Mouse (Mus musculus) limb, embryonic 12.5 days (tissue): ENCODE data around the gene Tmem39a. TPM values are rescaled to one million over a fixed set of nuclear protein-coding genes. Genes with fewer than 3 reads are reported as not detected.

Source experiments
- ATAC-seq: fragments of 200-750 bp; cut with Nextera tagmentation; 2 replicates; pipeline ENCODE4 v1.8.0; 2017; ENCODE audit warnings: low read depth, moderate TSS enrichment; ENCODE audit not compliant: insufficient number of reproducible peaks, insufficient read depth, low FRiP score, low TSS enrichment
- H3K27ac ChIP-seq: fragments of 300-500 bp; sonication (generic); 2 replicates; pipeline ENCODE4 v1.5.1; 2016; ENCODE audit warnings: mild to moderate bottlenecking, moderate library complexity
- H3K27me3 ChIP-seq: fragments of 300-500 bp; sonication (generic); 2 replicates; pipeline ENCODE4 v1.6.1; 2016; ENCODE audit warnings: mild to moderate bottlenecking, moderate library complexity
- H3K36me3 ChIP-seq: fragments of 300-500 bp; sonication (generic); 2 replicates; pipeline ENCODE4 v1.6.1; 2016; ENCODE audit warnings: mild to moderate bottlenecking, moderate library complexity
- H3K4me1 ChIP-seq: fragments of 300-500 bp; sonication (generic); replicated peaks from 2 replicates; pipeline ENCODE4 v1.6.1; 2016
- H3K4me2 ChIP-seq: fragments of 300-500 bp; sonication (generic); 2 replicates; pipeline ENCODE4 v1.6.1; 2016; ENCODE audit warnings: mild to moderate bottlenecking, moderate library complexity
- H3K4me3 ChIP-seq: fragments of 300-500 bp; sonication (generic); replicated peaks from 2 replicates; pipeline ENCODE4 v1.5.1; 2016; ENCODE audit warnings: mild to moderate bottlenecking
- H3K9ac ChIP-seq: fragments of 300-500 bp; sonication (generic); replicated peaks from 2 replicates; pipeline ENCODE4 v1.6.1; 2016; ENCODE audit warnings: mild to moderate bottlenecking, moderate library complexity
- H3K9me3 ChIP-seq: fragments of 300-500 bp; sonication (generic); 2 replicates; pipeline ENCODE4 v1.6.1; 2016; ENCODE audit warnings: mild to moderate bottlenecking, moderate library complexity
- WGBS: fragments of 180-500 bp; shearing (Covaris S2); methylation state at CpG from one replicate; pipeline ENCODE4 v1.1.7; 2016; 5-methylcytosine and 5-hydroxymethylcytosine counted together
- polyA plus RNA-seq: library from polyadenylated mRNA; unstranded; fragments of >200 nt; fragmentation: Nextera tagmentation; extraction: Ambion mirVana; gene quantifications from 2 replicates; pipeline ENCODE4 v1.2.1, GENCODE M21; 2016

The Tmem39a gene
- polyA plus RNA-seq, 1 experiment from 2014 or later = 105 TPM

DNA sequence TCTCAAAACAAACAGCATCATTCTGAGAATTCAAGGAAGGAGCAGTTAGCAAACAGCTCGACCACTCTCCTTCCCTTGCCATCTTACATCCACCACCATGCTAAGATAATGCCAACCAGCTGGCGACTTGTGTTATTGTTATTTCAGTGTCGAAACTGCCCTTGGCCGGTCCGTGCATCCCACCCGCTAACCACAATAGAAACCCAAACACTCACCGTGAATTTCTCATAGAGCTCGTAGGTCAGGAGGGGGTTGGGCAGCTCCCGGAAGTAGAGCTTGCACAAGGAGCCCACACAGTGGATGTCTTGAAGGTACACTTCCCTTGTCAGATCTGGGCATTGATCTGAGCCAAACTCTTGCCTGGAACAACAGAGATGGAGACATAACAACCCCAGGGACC is 78.2 kb downstream of the Tmem39a start:
- H3K9ac ChIP-seq = no peak overlapping the region
- no peak overlapping the region for H3K27ac ChIP-seq
- no peak overlapping the region for H3K4me3 ChIP-seq
- no peaks in the 10 kb centered on the region for H3K9me3 ChIP-seq
- 77% methylated on average over 9 of the region's 9 CpGs for WGBS
- H3K4me1 ChIP-seq = no peaks in the 10 kb centered on the region
- no peaks in the 10 kb centered on the region for H3K27me3 ChIP-seq
- no peaks in the 10 kb centered on the region for H3K36me3 ChIP-seq
- no peak for ATAC-seq
- no peak overlapping the region for H3K4me2 ChIP-seq

DNA sequence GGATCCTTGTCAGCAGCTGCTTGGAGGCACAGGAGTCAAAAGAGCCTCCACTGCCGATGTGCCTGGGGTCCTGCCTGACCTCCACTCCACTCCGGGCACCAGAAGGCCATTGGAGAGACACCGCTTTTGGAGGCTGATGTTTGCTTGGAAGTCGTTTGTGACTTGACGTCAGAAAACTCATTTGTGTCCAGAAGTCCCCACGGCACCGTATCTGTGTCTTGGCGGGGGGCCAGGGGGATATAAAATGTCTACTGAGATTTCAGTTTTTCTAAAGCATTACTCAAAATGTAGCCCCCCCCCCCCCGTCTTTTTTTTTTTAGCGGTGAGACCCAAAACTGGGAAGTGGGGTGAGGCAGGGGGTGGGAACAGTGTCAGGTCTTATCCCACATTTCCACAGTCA is 78.6 kb downstream of the Tmem39a start:
- no peaks in the 10 kb centered on the region for H3K36me3 ChIP-seq
- ATAC-seq = no peak
- no peaks in the 10 kb centered on the region for H3K27me3 ChIP-seq
- WGBS = 75% methylated on average over 10 of the region's 10 CpGs
- H3K9me3 ChIP-seq = no peaks in the 10 kb centered on the region
- H3K27ac ChIP-seq = no peak overlapping the region
- H3K9ac ChIP-seq = no peak overlapping the region
- no peaks in the 10 kb centered on the region for H3K4me1 ChIP-seq
- H3K4me3 ChIP-seq = no peak overlapping the region
- no peak overlapping the region for H3K4me2 ChIP-seq

Other genes with a start within 250 kb of the Tmem39a start
- 0.06 and 0.12 TPM in 2 replicates for gene Maats1, start 216.6 kb upstream of the Tmem39a start, polyA plus RNA-seq
- 114 and 117 TPM in 2 replicates for gene Cox17, start 211.7 kb upstream of the Tmem39a start, polyA plus RNA-seq
- not detected in 2 replicates for gene Gm21987, start 211.7 kb upstream of the Tmem39a start, polyA plus RNA-seq
- 0.70 and 1.9 TPM in 2 replicates for gene Popdc2, start 196.5 kb upstream of the Tmem39a start, polyA plus RNA-seq
- 0.10 and 0.31 TPM in 2 replicates for gene Pla1a, start 125.6 kb upstream of the Tmem39a start, polyA plus RNA-seq
- 142 and 147 TPM in 2 replicates for gene Adprh, start 106.0 kb upstream of the Tmem39a start, polyA plus RNA-seq
- 0.38 and 0.41 TPM in 2 replicates for gene Cd80, start 103.1 kb upstream of the Tmem39a start, polyA plus RNA-seq
- 27.4 and 30.8 TPM in 2 replicates for gene Timmdc1, start 36.0 kb upstream of the Tmem39a start, polyA plus RNA-seq
- 81.1 and 86.5 TPM in 2 replicates for gene Poglut1, start 8.4 kb upstream of the Tmem39a start, polyA plus RNA-seq
- gene Arhgap31, start 154.6 kb downstream of the Tmem39a start, polyA plus RNA-seq = 8.8 and 9.9 TPM in 2 replicates
- gene B4galt4, start 183.6 kb downstream of the Tmem39a start, polyA plus RNA-seq = 33.3 and 33.6 TPM in 2 replicates
- 7.9 and 8.2 TPM in 2 replicates for gene Upk1b, start 241.6 kb downstream of the Tmem39a start, polyA plus RNA-seq